Mouse (Mus musculus) layer of hippocampus, adult 2 months (tissue): ENCODE measurements at regions not wholly inside any gene's neighbourhood (a gene's known extent, or its start where the extent isn't known, plus 50 kb on each side); places are given as distances from the start of the nearest gene placed in this dataset.

ENCODE experiments used
- DNase-seq, 2 experiments: peaks; one replicate each; pipeline ENCODE4 v3.0.0; 2022; ENCODE audit warnings: low spot score in 2 of 2
- H3K27ac ChIP-seq: fragments of 200-600 bp; 2 replicates; pipeline ENCODE4 v1.8.1; 2022
- H3K4me3 ChIP-seq: fragments of 200-600 bp; 2 replicates; pipeline ENCODE4 v1.8.1; 2022; ENCODE audit warnings: mild to moderate bottlenecking
- CTCF ChIP-seq: fragments of 200-600 bp; conservative IDR thresholded peaks from 2 replicates; pipeline ENCODE4 v1.8.1; 2022; ENCODE audit warnings: antibody characterized with exemption, mild to moderate bottlenecking, moderate library complexity

- no peak for TF ChIP-seq CTCF
- H3K4me3 ChIP-seq = no peak overlapping the region
- DNase-seq = no peak
- no peak overlapping the region for H3K27ac ChIP-seq
These were observed 1176.9 kb upstream of the A1bg start for GRCm38 (mm10) chr15:62099683-62100082.

GRCm38 (mm10) chr15:62098791-62099660 lies 1176.2 kb upstream of the A1bg start:
- H3K4me3 ChIP-seq = no peak overlapping the region
- no peak for DNase-seq
- no peak overlapping the region for H3K27ac ChIP-seq
- no peak for TF ChIP-seq CTCF

GRCm38 (mm10) chr15:62096778-62097177 lies 1174.0 kb upstream of the A1bg start:
- no peak for DNase-seq
- no peak overlapping the region for H3K27ac ChIP-seq
- H3K4me3 ChIP-seq = no peak overlapping the region
- TF ChIP-seq CTCF = no peak

GRCm38 (mm10) chr15:62095198-62095597 lies 1172.4 kb upstream of the A1bg start:
- Histone ChIP-seq H3K4me3 (no peak overlapping the region), H3K27ac (no peak overlapping the region)
- no peak for DNase-seq
- TF ChIP-seq CTCF = no peak

- Histone ChIP-seq H3K27ac (no peak overlapping the region), H3K4me3 (no peak overlapping the region)
- no peak for DNase-seq
- no peak for TF ChIP-seq CTCF
These were observed 1170.9 kb upstream of the A1bg start for GRCm38 (mm10) chr15:62093672-62094071.

GRCm38 (mm10) chr15:62092671-62093185 lies 1169.9 kb upstream of the A1bg start:
- no peak overlapping the region for H3K4me3 ChIP-seq
- DNase-seq = no peak
- TF ChIP-seq CTCF = no peak
- no peak overlapping the region for H3K27ac ChIP-seq

- no peak overlapping the region for H3K27ac ChIP-seq
- TF ChIP-seq CTCF = no peak
- no peak for DNase-seq
- H3K4me3 ChIP-seq = no peak overlapping the region
These were observed 1169.2 kb upstream of the A1bg start for GRCm38 (mm10) chr15:62091746-62092659.

GRCm38 (mm10) chr15:62091144-62091543 lies 1168.3 kb upstream of the A1bg start:
- no peak for TF ChIP-seq CTCF

GRCm38 (mm10) chr15:62088341-62088740 lies 1165.5 kb upstream of the A1bg start:
- TF ChIP-seq CTCF = no peak
- DNase-seq = no peak
- Histone ChIP-seq H3K4me3 (no peak overlapping the region), H3K27ac (no peak overlapping the region)

More at GRCm38 (mm10) chr15:62091144-62091543, 1168.3 kb upstream of the A1bg start:
- no peak overlapping the region for H3K27ac ChIP-seq
- no peak overlapping the region for H3K4me3 ChIP-seq
- no peak for DNase-seq

- DNase-seq = no peak
- no peak overlapping the region for H3K27ac ChIP-seq
- TF ChIP-seq CTCF = no peak
- H3K4me3 ChIP-seq = no peak overlapping the region
These were observed 1164.9 kb upstream of the A1bg start for GRCm38 (mm10) chr15:62087755-62088154.

GRCm38 (mm10) chr15:62086037-62086436 lies 1163.2 kb upstream of the A1bg start:
- TF ChIP-seq CTCF = no peak
- DNase-seq = no peak
- H3K4me3 ChIP-seq = no peak overlapping the region
- no peak overlapping the region for H3K27ac ChIP-seq

GRCm38 (mm10) chr15:62083347-62083746 lies 1160.5 kb upstream of the A1bg start:
- no peak for TF ChIP-seq CTCF
- DNase-seq = no peak
- no peak overlapping the region for H3K27ac ChIP-seq
- no peak overlapping the region for H3K4me3 ChIP-seq

GRCm38 (mm10) chr15:62082539-62082938 lies 1159.7 kb upstream of the A1bg start:
- TF ChIP-seq CTCF = no peak
- H3K27ac ChIP-seq = no peak overlapping the region
- no peak for DNase-seq
- no peak overlapping the region for H3K4me3 ChIP-seq
